Mouse (Mus musculus) ES-Bruce4 (cell line): ENCODE measurements around the gene Rtp2. TPM values are rescaled to one million over a fixed set of nuclear protein-coding genes. Genes with fewer than 3 reads are reported as not detected.

Source experiments
- H3K27ac ChIP-seq: 2 replicates; pipeline ENCODE4 v1.5.1; 2012; ENCODE audit warnings: low read length, inconsistent platforms; ENCODE audit not compliant: insufficient read depth
- H3K27me3 ChIP-seq: 2 replicates; pipeline ENCODE4 v1.6.1; 2012; ENCODE audit warnings: mild to moderate bottlenecking, low read length, inconsistent platforms; ENCODE audit not compliant: control insufficient read depth, poor library complexity, insufficient read depth, severe bottlenecking
- H3K36me3 ChIP-seq: 2 replicates; pipeline ENCODE4 v1.6.1; 2012; ENCODE audit warnings: inconsistent platforms, mild to moderate bottlenecking, low read length, moderate library complexity; ENCODE audit not compliant: control insufficient read depth, poor library complexity, insufficient read depth, severe bottlenecking
- H3K4me1 ChIP-seq: one replicate; pipeline ENCODE4 v1.8.1; 2011; ENCODE audit warnings: low read length; ENCODE audit not compliant: control insufficient read depth, insufficient read depth
- H3K4me3 ChIP-seq: 2 replicates; pipeline ENCODE4 v1.5.1; 2011; ENCODE audit warnings: low read depth, mild to moderate bottlenecking, low read length
- H3K9ac ChIP-seq: 2 replicates; pipeline ENCODE4 v1.6.1; 2012; ENCODE audit warnings: low read depth, mild to moderate bottlenecking, inconsistent platforms; ENCODE audit not compliant: poor library complexity, severe bottlenecking
- H3K9me3 ChIP-seq: replicated peaks from 2 replicates; pipeline ENCODE4 v1.6.1; 2012; ENCODE audit warnings: mild to moderate bottlenecking, low read length, inconsistent platforms; ENCODE audit not compliant: control insufficient read depth, poor library complexity, insufficient read depth, severe bottlenecking
- CTCF ChIP-seq: IDR thresholded peaks from one replicate; pipeline ENCODE4 v1.8.1; 2011; ENCODE audit warnings: low read depth, low read length
- EP300 ChIP-seq: IDR thresholded peaks from 2 replicates; pipeline ENCODE4 v1.6.1; 2011; ENCODE audit warnings: low read depth, low read length; ENCODE audit not compliant: insufficient read depth
- POLR2A ChIP-seq: IDR thresholded peaks from one replicate; pipeline ENCODE4 v1.8.1; 2011; ENCODE audit warnings: low read length; ENCODE audit not compliant: insufficient read depth
- polyA plus RNA-seq: library from polyadenylated mRNA; stranded (reverse); fragments of >200 nt; gene quantifications from 2 replicates; pipeline ENCODE4 v1.2.4, GENCODE M21; 2011; ENCODE audit warnings: low read depth; ENCODE audit not compliant: missing spikeins, insufficient read depth, insufficient read length

The Rtp2 gene
- polyA plus RNA-seq, 1 experiment, result not detected

DNA sequence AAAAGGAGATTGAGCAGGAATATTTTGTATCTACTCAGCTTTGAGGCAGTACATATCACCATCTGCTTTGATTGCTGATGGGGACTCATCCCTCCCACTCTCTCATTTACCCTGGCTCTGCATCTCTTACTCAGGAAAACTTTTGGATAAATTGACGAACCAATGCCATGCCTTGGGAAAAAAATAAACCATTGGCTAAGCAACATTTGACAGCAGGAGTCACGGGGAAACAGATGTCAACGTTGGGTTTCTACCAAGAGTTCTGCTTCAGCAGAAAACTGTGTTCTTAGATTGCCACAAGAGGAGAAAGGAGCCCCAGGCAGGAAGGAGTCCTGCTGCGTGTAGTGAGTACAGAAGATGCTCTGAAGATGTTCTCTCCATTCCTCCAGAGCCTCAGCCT, 32.1 kb downstream of the Rtp2 start:
- no peak overlapping the region for H3K27ac ChIP-seq
- no peaks in the 10 kb centered on the region for H3K27me3 ChIP-seq
- TF ChIP-seq CTCF (no peak), EP300 (no peak), POLR2A (no peak)
- H3K36me3 ChIP-seq, result no peaks in the 10 kb centered on the region
- H3K9me3 ChIP-seq, result no peaks in the 10 kb centered on the region; the same call in 1 of the 2 replicates
- H3K9ac ChIP-seq, result no peak overlapping the region
- H3K4me3 ChIP-seq, result no peak overlapping the region
- no peaks in the 10 kb centered on the region for H3K4me1 ChIP-seq

DNA sequence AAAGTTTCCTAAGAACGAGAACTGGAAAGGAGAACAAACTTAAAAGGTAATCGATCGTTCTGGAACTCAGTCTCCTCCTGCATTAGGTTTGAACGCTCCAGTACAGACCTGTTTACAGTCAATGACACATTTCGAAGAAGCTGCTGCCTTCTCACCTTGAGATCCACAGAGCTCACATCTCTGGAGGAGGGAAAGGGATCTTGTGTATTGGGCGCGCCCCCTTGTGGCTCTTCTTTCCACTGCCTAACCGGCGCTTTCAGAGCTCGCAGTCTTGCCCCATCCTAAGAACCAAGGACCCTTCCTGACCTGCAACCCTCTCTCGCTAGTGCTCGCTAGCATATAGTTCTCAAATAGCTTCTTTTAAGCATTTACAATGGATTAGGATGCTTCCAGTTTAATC, 33.4 kb downstream of the Rtp2 start:
- Histone ChIP-seq H3K4me1 (no peaks in the 10 kb centered on the region), H3K36me3 (no peaks in the 10 kb centered on the region), H3K9me3 (no peaks in the 10 kb centered on the region; the same call in 1 of the 2 replicates), H3K27me3 (no peaks in the 10 kb centered on the region), H3K27ac (no peak overlapping the region), H3K4me3 (no peak overlapping the region), H3K9ac (no peak overlapping the region)
- no peak for TF ChIP-seq POLR2A
- no peak for TF ChIP-seq EP300
- peak; percentile 74 for TF ChIP-seq CTCF

DNA sequence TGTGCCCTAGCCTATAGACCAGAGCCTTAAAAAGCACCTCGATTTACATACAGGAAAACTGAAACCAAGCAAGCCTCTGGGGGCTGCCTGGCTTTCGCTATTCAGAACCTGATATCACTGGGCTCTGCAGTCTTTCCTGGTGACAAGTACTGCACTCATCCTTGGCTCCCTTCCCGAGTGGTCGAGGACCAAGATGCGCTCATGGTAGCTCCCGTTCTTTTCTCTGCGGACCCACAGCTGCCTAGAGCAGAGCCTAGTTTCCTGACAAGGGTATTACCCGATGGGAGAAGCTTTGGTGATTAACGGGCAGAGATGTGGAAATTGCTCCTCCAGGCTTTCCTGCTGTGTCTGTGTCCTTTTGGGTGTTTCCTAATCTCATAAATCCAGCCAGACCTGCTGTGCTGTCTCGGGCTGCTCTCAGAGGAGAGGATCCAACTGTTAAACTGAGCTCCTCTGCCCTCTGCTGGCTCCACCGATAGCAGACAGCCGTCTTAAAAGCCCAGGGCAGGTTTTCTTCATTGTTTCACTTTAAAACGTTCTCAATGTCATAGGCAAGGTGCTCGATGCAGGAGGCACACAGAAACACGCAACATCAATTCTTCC, 34.1 kb downstream of the Rtp2 start:
- Histone ChIP-seq H3K27ac (no peak overlapping the region), H3K9ac (no peak overlapping the region)

DNA sequence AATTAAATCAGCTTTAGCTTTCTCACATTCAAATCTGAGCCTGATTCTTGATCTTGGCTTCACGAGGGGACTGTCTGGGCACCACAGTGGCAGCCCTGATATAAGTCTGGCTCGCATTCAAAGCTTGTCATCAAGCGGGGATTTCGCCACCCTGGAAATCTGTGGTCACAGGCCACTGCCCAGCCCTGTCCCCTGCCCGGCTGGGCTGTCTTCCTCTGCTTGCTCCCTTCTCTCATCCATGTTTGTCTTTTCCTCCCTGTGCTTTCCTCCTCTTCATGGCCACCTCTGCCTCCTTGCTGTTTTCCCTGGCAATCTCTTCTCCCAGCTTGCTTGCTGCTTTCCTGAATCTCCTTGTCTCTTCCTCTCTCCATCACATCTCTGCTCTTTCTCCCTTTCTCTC, 34.7 kb downstream of the Rtp2 start:
- no peaks in the 10 kb centered on the region; the same call in 1 of the 2 replicates for H3K9me3 ChIP-seq
- H3K36me3 ChIP-seq, result no peaks in the 10 kb centered on the region
- H3K27ac ChIP-seq, result no peak overlapping the region
- TF ChIP-seq CTCF (no peak), EP300 (no peak), POLR2A (no peak)
- no peaks in the 10 kb centered on the region for H3K4me1 ChIP-seq
- no peaks in the 10 kb centered on the region for H3K27me3 ChIP-seq
- H3K9ac ChIP-seq, result no peak overlapping the region
- no peak overlapping the region for H3K4me3 ChIP-seq

More for the DNA sequence above, 34.1 kb downstream of the Rtp2 start:
- H3K4me3 ChIP-seq, result no peak overlapping the region
- no peak for TF ChIP-seq POLR2A
- TF ChIP-seq CTCF, result peak; percentile 49
- no peaks in the 10 kb centered on the region for H3K36me3 ChIP-seq
- no peaks in the 10 kb centered on the region for H3K27me3 ChIP-seq
- H3K4me1 ChIP-seq, result no peaks in the 10 kb centered on the region
- no peaks in the 10 kb centered on the region; the same call in 1 of the 2 replicates for H3K9me3 ChIP-seq

DNA sequence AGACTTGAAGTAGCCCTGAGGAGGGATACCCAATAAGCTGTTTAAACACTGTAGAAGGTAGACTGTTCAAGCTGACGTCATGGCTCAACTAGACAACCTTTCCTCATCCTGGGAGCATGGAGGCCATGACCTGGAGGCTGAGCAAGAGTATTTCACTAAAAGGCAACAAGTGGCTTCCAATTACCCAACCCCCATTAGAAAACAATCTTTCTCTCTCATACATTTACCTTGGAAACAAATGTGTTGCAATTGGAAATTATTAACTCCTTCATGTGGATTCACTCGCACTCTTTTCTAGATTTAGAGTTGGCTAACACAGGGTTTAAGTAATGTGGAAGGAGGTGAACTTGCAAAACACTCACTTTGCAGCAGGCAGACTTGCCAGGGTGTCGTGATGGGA, 37.1 kb downstream of the Rtp2 start:
- Histone ChIP-seq H3K27me3 (peaks cover 6% of the 10 kb centered on the region), H3K9me3 (no peaks in the 10 kb centered on the region), H3K4me1 (no peaks in the 10 kb centered on the region), H3K9ac (no peak overlapping the region), H3K27ac (no peak overlapping the region), H3K36me3 (no peaks in the 10 kb centered on the region), H3K4me3 (no peak overlapping the region)
- TF ChIP-seq EP300 (no peak), POLR2A (no peak), CTCF (no peak)

DNA sequence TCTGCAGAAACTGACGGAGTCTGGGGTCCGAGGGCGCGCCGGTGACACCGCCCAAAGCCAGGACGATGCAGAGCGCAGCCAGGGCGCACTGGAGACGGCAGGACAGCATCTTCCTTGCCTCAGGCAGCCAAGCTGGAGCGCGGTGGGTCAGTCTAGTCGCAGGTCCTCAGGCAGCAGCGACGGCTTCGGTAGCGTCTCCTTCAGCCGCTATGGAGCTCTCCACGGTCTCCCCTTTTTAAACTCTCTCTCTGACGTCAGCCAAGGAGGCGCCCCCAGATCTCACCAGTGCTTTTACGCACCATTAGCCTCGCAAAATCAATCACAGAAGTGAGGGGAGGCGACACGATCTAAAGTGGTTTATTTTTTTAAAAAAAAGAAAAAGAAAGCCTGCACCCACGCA, 41.6 kb downstream of the Rtp2 start, which contains the start of gene Sst:
Gene Sst, minus strand, starts transcription at position 323 of the 400 bp plus-strand sequence.
- no peaks in the 10 kb centered on the region for H3K4me1 ChIP-seq
- H3K27me3 ChIP-seq, result peaks cover 6% of the 10 kb centered on the region
- no peaks in the 10 kb centered on the region for H3K36me3 ChIP-seq
- H3K9ac ChIP-seq, result no peak within 1 kb of the TSS
- H3K9me3 ChIP-seq, result no peaks in the 10 kb centered on the region
- H3K27ac ChIP-seq, result no peak within 1 kb of the TSS
- H3K4me3 ChIP-seq, result no peak within 1 kb of the TSS
- TF ChIP-seq POLR2A (no peak), CTCF (no peak), EP300 (no peak)
